Mouse (Mus musculus): ENCODE data around the gene Pde2a.

DNA sequence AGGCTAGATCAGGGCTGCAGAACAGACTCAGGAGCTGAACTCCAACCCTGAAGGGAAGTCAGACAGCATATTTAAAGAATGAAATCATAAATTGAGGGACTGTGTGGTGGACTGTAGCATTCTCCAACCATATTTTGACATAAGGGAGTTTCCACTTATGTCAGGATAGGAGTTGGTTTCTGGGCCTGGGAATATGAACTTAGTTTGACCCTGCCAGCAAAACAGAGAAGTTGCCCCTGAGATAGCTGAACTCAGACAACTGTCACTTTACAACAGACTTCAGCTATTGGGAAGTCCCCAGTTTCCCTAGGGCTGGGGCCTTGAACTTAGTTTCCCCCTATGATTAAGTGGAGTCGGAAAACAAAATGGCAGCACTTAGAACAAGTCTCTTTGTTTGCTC, 130.0 kb downstream of the Pde2a start:
- TF ChIP-seq CTCF (IDR thresholded peaks at IDR 0.05; ENCODE audit: extremely low read depth, insufficient read length, insufficient replicate concordance, low read depth, low read length) (no peak), POLR2A (IDR thresholded peaks at IDR 0.05; ENCODE audit: low read depth, low read length) (no peak)

All from small intestine, adult 2 months (tissue).